Mouse (Mus musculus) stomach, postnatal 0 days (tissue): ENCODE measurements around the gene Uqcc3.

Experiments
- CTCF ChIP-seq: IDR thresholded peaks from 2 replicates; pipeline ENCODE4 v1.5.1; 2016; ENCODE audit warnings: antibody characterized with exemption, low read depth, mild to moderate bottlenecking, moderate library complexity
- EP300 ChIP-seq: optimal IDR thresholded peaks from 2 replicates; pipeline ENCODE3; 2016; ENCODE audit warnings: antibody characterized with exemption

DNA sequence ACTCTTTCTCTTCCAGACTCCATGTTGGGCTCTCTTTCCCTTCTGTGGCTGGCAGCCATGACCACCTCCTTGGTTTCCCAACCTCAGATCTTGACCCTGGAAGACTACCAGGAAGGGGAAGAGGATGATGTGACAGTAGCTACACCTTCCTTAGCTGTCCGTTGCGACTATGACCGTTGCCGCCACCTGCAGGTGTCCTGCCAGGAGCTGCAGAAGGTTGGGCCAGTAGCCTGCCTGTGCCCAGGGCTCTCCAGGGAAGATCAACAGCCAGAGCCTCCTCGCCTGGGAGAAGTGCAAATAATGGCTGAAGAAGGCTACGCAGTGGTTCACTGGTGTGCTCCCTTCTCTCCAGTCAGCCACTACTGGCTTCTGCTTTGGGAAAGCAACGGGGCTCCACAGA, 29.1 kb downstream of the Uqcc3 start:
- TF ChIP-seq CTCF, result peak; percentile 34; the same call in 1 of the 2 replicates
- no peak for TF ChIP-seq EP300
